Mouse (Mus musculus): ENCODE results near the gene Trim42. TPM values are rescaled to one million over a fixed set of nuclear protein-coding genes. Genes with fewer than 3 reads are reported as not detected.

The Trim42 gene
- total RNA-seq (2021) = not detected
- long read RNA-seq, experiment 1 = 0 reads
- long read RNA-seq, experiment 2 = 0 reads

- DNase-seq = no peak
Measured at GRCm38 (mm10) chr9:97369591-97369990, at the start of gene Trim42. Gene Trim42 (minus strand): TSS chr9:97369958.

- DNase-seq = no peak
Measured at GRCm38 (mm10) chr9:97414876-97415668, 45.3 kb upstream of the Trim42 start.

- DNase-seq = no peak
Measured at GRCm38 (mm10) chr9:97408142-97408541, 38.4 kb upstream of the Trim42 start.

GRCm38 (mm10) chr9:97356441-97356840 lies 13.3 kb downstream of the Trim42 start:
- DNase-seq = no peak

GRCm38 (mm10) chr9:97344767-97345297 lies 24.9 kb downstream of the Trim42 start:
- DNase-seq = no peak

- no peak for DNase-seq
Measured at GRCm38 (mm10) chr9:97341772-97342171, 28.0 kb downstream of the Trim42 start.

- DNase-seq = peak in 1 of 2 experiments; percentile 40
Measured at GRCm38 (mm10) chr9:97322846-97323245, 46.9 kb downstream of the Trim42 start.

- no peak for DNase-seq
Measured at GRCm38 (mm10) chr9:97322120-97322519, 47.6 kb downstream of the Trim42 start.

GRCm38 (mm10) chr9:97315421-97316055 lies 54.2 kb downstream of the Trim42 start:
- no peak for DNase-seq

GRCm38 (mm10) chr9:97311614-97312013 lies 58.1 kb downstream of the Trim42 start:
- no peak for DNase-seq

GRCm38 (mm10) chr9:97309509-97310053 lies 60.2 kb downstream of the Trim42 start:
- DNase-seq = no peak

- DNase-seq = no peak
Measured at GRCm38 (mm10) chr9:97307705-97308485, 61.9 kb downstream of the Trim42 start.

All from heart, adult 18-20 months (tissue).